Mouse (Mus musculus) mouse trophoblast stem cell (cell line): Measurements from ENCODE around the gene Mrgpra2b.
"Not testable (repeated sequence)": the region's sequence is repeated elsewhere in the genome, so short reads cannot be mapped to it uniquely, and the experiment has no call there.

Source experiments
- in situ Hi-C, 2 experiments: fragments of 300-500 bp; cut with MseI, MboI; formaldehyde crosslinking; loops; 2 replicates in 1 of 2; 3 replicates in 1 of 2; pipeline ENCODE4 v1.15.1; 2025

Mrgpra2b gene

DNA sequence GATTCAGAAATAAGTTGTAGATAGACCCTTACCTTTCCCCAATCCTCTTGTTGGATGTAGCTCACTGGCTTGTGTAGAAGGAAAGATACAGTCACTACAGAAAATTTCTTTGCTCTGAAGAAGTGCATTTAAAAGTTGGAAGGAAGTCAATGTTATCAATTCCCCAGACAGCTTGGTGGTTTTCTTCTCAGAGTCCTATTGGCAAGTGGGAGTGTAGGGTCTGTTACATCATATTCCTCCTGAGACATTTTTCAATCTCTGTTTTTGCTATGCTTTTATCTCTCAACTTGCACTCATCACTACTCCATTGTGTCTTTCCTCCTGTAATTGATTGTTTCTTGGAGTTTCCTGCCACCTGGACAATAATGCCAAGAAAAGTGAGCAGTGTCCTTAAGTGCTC is at the start of gene Mrgpra2b:
Mrgpra2b (minus strand) TSS at position 101 of the 400 bp plus-strand sequence.
- in situ Hi-C loops = no loop called here

DNA sequence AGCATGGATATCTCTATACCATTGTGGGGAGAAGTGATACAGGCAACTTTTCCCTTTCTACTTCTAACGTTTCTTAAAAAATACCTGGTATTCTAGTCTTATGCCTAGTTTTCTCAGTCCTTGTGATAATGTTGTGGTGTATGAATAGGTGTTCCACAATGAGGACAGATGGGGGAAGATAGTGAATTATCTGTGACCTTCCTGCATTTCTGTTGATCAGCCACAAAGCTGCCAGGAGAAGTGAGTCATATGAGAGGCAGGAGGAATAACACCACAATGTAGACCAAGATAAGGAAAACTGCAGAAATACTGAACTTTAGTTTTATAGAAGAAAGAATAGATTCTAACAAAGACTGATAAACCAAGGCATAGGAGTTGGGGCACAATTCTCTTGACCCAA is 12.3 kb downstream of the Mrgpra2b start:
- in situ Hi-C loops = no loop called here

DNA sequence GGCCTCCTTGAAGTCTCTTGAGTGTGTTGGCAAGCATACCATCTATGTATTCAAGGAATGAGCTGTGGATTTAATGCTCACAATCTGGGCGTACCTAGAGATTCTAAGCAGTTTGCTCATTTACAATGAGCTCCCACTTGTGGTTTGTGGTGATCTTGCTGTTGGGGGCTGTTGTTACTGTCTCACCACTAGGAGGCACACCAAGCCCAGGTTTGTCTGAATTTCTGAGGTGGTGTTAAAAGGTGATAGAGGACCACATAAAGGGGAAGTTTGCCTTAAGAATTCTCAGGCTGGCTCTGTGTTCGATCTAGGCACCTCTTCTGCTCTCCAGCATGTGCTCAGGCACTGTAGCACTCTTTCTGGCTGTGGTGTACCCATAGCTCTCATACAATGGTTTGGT is 13.6 kb downstream of the Mrgpra2b start:
- in situ Hi-C loops = no loop called here

DNA sequence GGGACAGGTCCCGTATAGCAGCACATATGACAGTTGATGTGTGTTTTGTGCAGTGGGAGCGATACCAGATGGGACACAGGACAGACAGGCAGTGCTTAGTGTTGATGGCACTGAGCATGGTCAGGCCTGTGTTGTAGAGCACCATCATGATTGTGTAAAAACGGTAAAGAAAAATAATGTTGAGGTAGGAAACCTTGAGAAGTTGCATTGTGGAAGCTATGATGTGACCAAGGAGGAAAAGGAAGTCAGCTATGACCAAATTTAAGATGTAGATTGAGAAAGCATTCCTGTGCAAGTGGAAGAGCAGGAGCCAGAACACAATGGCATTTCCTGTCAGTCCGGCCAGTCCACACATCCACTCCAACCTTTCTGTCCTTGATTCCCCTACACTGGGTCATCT is 25.7 kb downstream of the Mrgpra2b start:
- in situ Hi-C loops = no loop called here

DNA sequence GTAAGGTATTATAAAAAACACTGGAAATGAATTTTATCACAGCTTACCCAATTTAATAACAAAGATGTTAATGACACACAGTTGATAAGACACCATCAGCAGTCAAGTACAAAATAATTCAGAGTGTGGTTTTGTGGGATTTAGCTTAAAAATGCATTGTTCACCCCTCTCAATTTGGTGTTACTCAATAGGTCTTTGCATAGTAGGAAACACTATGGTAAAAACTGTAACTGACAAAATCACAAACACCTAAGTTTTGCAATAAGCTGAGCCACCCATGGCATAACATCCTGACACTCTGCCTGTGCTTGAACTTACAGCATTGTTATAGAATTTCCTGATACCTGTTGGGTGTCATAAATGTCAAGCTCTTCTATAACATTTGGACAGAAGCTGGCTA is 37.4 kb downstream of the Mrgpra2b start:
- in situ Hi-C loops = not testable (repeated sequence)

DNA sequence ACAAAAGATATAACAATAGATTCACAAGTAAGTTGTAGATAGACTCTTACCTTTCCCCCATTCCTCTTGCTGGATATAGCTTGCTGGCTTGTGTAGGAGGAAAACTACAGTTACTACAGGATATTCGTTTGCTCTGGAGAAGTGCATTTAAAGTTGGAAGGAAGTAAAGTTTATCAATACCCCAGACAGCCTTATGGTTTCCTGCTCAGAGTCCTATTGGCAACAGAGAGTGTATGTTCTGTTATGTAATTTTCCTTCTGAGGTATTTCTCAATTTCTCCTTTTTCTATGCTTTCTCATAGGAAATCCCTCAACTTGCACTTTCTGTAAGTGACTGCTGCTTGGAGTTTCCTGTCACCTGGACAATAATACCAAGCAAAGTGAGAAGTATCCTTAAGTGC is 39.2 kb downstream of the Mrgpra2b start:
- in situ Hi-C loops = not testable (repeated sequence)

DNA sequence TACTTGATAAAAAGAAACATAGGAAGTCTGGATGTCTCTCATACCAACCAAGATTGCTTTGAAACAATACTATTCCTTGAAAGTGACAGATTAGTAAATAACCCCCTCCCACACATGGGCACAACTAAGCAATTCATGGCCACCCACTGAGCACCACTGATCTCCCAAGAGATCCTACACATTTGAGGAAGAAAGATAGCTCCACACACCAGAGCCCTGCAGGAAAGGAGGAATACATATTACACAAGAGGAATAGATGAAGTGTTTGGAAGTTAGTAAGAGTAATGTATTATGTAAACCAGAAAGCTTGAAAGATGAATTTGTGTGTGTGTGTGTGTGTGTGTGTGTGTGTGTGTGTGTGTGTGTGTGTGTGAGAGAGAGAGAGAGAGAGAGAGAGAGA is 45.5 kb downstream of the Mrgpra2b start:
- in situ Hi-C loops = not testable (repeated sequence)

DNA sequence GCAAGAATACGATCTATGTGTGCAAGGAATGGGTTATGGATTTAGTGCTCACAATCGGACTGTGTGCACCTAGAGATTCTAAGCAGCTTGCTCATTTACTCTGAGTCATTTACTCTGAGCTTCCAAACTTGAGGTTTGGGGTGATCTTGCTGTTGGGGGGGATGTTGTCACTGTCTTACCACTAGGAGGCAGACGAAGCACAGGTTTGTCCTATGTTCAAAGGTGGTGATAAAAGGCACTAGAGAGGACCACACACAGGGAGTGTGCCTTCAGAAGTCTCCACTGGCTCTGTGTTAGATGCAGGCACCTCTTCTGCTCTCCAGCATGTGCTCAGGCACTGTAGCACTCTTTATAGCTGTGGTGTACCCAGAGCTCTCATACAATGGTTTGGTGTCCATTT is 54.8 kb downstream of the Mrgpra2b start:
- in situ Hi-C loops = not testable (repeated sequence)

DNA sequence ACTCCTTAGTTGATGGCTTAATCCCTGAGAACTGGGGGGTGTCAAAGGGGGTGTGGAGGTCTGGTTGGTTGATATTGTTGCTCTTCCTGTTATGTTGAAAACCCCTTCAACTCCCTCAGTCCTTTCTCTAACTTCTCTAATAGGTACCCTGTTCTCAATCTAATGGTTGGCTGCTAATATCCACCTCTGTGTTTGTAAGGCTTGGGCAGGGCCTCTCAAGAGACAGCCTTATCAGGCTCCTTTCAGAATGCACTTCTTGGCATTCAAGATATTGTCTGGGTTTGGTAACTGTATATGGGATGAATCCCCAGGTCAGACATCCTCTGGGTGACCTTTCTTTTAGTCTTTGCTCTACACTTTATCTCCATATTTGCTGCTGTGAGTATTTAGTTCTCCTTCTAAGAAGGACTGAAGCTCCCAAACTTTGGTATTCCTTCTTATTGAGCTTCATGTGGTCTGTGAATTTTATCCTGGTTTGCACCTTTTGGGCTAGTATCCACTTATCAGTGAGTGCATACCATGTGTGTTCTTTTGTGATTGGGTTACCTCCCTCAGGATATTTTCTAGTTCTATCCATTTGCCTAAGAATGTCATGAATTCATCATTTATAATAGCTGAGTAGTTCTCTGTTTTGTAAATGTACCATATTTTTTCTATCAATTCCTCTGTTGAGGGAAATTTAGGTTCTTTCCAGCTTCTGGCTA is 63.2 kb downstream of the Mrgpra2b start:
- in situ Hi-C loops = not testable (repeated sequence)

DNA sequence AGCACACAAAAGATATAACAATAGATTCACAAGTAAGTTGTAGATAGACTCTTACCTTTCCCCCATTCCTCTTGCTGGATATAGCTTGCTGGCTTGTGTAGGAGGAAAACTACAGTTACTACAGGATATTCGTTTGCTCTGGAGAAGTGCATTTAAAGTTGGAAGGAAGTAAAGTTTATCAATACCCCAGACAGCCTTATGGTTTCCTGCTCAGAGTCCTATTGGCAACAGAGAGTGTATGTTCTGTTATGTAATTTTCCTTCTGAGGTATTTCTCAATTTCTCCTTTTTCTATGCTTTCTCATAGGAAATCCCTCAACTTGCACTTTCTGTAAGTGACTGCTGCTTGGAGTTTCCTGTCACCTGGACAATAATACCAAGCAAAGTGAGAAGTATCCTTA is 76.6 kb downstream of the Mrgpra2b start, which contains the start of gene Mrgpra2a:
Mrgpra2a (minus strand) TSS at position 125 of the 400 bp plus-strand sequence.
- in situ Hi-C loops = not testable (repeated sequence)

DNA sequence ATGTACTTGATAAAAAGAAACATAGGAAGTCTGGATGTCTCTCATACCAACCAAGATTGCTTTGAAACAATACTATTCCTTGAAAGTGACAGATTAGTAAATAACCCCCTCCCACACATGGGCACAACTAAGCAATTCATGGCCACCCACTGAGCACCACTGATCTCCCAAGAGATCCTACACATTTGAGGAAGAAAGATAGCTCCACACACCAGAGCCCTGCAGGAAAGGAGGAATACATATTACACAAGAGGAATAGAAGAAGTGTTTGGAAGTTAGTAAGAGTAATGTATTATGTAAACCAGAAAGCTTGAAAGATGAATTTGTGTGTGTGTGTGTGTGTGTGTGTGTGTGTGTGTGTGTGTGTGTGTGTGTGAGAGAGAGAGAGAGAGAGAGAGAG is 82.9 kb downstream of the Mrgpra2b start:
- in situ Hi-C loops = not testable (repeated sequence)

DNA sequence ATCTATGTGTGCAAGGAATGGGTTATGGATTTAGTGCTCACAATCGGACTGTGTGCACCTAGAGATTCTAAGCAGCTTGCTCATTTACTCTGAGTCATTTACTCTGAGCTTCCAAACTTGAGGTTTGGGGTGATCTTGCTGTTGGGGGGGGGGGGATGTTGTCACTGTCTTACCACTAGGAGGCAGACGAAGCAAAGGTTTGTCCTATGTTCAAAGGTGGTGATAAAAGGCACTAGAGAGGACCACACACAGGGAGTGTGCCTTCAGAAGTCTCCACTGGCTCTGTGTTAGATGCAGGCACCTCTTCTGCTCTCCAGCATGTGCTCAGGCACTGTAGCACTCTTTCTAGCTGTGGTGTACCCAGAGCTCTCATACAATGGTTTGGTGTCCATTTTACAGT is 92.2 kb downstream of the Mrgpra2b start:
- in situ Hi-C loops = not testable (repeated sequence)

DNA sequence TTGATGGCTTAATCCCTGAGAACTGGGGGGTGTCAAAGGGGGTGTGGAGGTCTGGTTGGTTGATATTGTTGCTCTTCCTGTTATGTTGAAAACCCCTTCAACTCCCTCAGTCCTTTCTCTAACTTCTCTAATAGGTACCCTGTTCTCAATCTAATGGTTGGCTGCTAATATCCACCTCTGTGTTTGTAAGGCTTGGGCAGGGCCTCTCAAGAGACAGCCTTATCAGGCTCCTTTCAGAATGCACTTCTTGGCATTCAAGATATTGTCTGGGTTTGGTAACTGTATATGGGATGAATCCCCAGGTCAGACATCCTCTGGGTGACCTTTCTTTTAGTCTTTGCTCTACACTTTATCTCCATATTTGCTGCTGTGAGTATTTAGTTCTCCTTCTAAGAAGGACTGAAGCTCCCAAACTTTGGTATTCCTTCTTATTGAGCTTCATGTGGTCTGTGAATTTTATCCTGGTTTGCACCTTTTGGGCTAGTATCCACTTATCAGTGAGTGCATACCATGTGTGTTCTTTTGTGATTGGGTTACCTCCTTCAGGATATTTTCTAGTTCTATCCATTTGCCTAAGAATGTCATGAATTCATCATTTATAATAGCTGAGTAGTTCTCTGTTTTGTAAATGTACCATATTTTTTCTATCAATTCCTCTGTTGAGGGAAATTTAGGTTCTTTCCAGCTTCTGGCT is 100.7 kb downstream of the Mrgpra2b start:
- in situ Hi-C loops = not testable (repeated sequence)
